Mouse (Mus musculus) erythroblast, embryonic 14.5 days (primary cell): ENCODE results near the gene Atl2. TPM values are rescaled to one million over a fixed set of nuclear protein-coding genes. Genes with fewer than 3 reads are reported as not detected.

ENCODE experiments used
- H3K27me3 ChIP-seq: 2 replicates; pipeline ENCODE4 v1.6.1; 2012; ENCODE audit warnings: inconsistent platforms; ENCODE audit not compliant: control insufficient read depth
- H3K36me3 ChIP-seq: 2 replicates; pipeline ENCODE4 v1.6.1; 2012; ENCODE audit warnings: mild to moderate bottlenecking, inconsistent platforms; ENCODE audit not compliant: control insufficient read depth
- H3K4me1 ChIP-seq: 2 replicates; pipeline ENCODE4 v1.6.1; 2012; ENCODE audit warnings: inconsistent platforms; ENCODE audit not compliant: control insufficient read depth
- H3K4me3 ChIP-seq: replicated peaks from 2 replicates; pipeline ENCODE3; 2012; ENCODE audit warnings: moderate library complexity, mild to moderate bottlenecking, inconsistent platforms
- H3K9me3 ChIP-seq: 2 replicates; pipeline ENCODE4 v1.6.1; 2012; ENCODE audit warnings: low read length, inconsistent platforms, mixed read lengths; ENCODE audit not compliant: control insufficient read depth
- GATA1 ChIP-seq: IDR thresholded peaks from 2 replicates; pipeline ENCODE4 v1.6.1; 2012; ENCODE audit warnings: low read length, inconsistent platforms, mixed read lengths
- TAL1 ChIP-seq: IDR thresholded peaks from 3 replicates; pipeline ENCODE4 v1.6.1; 2012; ENCODE audit warnings: low read length, inconsistent platforms, mixed read lengths
- polyA plus RNA-seq: library from polyadenylated mRNA; stranded (reverse); fragments of >175 nt; gene quantifications from 2 replicates; pipeline ENCODE4 v1.2.3, GENCODE M21; 2012

Atl2 gene
- polyA plus RNA-seq, 1 experiment: 0.49 TPM

DNA sequence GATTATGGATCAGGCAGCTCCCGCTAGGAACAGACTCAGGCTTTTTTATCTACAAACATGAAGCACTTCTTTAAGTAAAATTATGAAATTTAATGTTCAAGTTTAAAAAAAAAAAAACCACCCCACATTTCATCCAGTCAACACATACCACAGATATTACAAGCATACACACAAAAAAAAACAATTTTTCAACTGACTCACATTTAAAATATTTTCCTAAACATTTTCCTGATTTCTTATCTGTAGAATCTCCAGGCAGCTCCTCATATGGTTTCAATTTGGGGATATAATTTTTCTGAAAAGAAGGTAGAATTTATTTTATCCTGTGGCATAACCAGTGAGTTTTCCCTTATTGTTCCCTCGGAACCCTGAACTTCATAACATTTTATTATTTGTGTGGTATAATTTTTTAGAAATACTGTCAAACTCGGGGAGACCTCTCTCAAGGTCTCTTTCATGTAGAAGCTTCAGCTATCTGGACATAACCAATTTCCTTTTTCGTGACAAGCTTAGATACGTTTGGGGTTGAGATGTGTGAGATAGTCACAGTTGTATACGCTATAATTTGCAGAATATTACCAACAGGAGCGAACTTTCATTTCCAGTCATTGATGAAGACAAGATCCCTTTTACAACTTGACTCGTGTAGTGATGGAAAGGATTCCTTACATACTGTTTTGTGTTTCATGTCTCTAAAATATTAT lies 11.0 kb upstream of the Atl2 start:
- H3K4me1 ChIP-seq: peaks cover 13% of the 10 kb centered on the region
- H3K9me3 ChIP-seq: no peaks in the 10 kb centered on the region
- no peak overlapping the region for H3K4me3 ChIP-seq
- H3K36me3 ChIP-seq: no peaks in the 10 kb centered on the region
- no peaks in the 10 kb centered on the region for H3K27me3 ChIP-seq
- TF ChIP-seq GATA1 (no peak), TAL1 (no peak)

DNA sequence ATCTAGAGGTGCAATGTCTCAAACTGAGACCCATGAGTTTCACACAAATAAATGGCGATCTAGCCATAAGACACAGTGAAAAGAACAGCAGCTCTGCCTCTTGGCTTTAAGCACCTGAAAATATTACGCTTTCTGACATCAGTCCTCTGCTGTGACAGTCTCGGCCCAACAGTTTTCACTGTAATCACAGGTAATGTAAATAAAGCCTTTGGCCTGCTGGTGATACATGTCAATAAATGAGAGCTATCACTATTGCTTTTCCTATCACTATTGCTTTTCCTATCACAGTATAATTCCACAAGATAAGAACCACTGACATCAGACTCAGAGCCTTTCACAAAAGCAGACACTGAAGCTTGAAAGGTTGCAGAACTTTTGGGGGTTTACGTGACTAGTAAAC lies 8.7 kb upstream of the Atl2 start:
- TF ChIP-seq TAL1 (no peak), GATA1 (no peak)
- H3K4me1 ChIP-seq: no peaks in the 10 kb centered on the region
- H3K27me3 ChIP-seq: 0 out of 2 replicates have a peak, but pooled peaks cover 2% of the 10 kb centered on the region
- H3K36me3 ChIP-seq: no peaks in the 10 kb centered on the region
- H3K4me3 ChIP-seq: no peak overlapping the region
- H3K9me3 ChIP-seq: no peaks in the 10 kb centered on the region

DNA sequence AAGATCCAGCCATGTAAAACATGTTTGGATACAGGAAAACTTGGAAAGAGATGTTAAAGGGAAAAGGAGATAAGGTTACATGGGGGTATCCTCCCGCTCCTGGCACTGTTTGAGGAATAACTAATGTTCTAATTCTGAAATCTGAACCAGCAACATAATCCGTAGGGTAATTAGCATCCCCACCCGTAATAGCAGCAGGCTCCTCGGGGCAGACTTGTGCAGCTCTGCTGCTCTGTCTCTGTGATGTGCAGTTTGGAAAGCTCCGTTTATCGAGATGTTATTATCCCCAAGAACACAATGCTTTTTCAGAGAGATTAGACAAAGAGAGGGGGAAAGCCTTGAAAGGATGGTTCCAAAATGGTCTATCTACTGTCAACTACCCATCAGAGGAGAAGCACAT lies 5.3 kb upstream of the Atl2 start:
- TF ChIP-seq GATA1: no peak
- TF ChIP-seq TAL1: no peak
- peaks cover 14% of the 10 kb centered on the region for H3K4me1 ChIP-seq

DNA sequence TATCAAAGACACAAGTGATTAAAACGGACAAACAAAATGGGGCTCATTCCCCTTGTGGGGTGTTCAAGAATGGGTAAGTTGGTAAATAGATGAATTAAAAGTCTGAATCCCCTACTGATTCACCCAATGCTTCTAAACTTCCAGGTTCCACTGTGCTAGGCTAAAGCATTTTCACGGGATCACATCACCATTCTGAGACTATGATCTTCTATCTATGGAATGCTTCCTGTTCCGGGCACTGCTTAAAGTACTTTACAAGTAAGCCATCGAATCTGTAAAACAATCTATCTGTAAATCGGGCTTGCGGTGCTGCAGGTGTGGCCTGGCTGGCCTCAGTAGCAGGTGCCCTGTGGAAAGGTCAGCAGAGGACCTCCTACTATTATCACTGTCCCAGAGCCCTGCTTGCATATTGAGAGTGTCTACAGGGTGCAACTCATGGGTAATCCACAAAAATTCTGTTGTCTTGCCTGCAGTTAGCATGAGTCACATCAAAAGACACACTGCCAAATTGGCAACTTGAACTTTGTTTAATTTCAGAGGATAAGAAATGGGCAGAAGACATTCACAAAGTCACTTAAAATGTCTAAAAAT lies 2.3 kb upstream of the Atl2 start:
- TF ChIP-seq GATA1: no peak
- TF ChIP-seq TAL1: no peak
- Histone ChIP-seq H3K4me1 (peaks cover 32% of the 10 kb centered on the region), H3K9me3 (no peaks in the 10 kb centered on the region), H3K27me3 (peaks cover 33% of the 10 kb centered on the region), H3K36me3 (peaks cover 6% of the 10 kb centered on the region), H3K4me3 (no peak overlapping the region)

More for the DNA sequence above, 5.3 kb upstream of the Atl2 start:
- no peak overlapping the region for H3K4me3 ChIP-seq
- H3K9me3 ChIP-seq: no peaks in the 10 kb centered on the region
- no peaks in the 10 kb centered on the region for H3K36me3 ChIP-seq
- peaks cover 31% of the 10 kb centered on the region for H3K27me3 ChIP-seq

DNA sequence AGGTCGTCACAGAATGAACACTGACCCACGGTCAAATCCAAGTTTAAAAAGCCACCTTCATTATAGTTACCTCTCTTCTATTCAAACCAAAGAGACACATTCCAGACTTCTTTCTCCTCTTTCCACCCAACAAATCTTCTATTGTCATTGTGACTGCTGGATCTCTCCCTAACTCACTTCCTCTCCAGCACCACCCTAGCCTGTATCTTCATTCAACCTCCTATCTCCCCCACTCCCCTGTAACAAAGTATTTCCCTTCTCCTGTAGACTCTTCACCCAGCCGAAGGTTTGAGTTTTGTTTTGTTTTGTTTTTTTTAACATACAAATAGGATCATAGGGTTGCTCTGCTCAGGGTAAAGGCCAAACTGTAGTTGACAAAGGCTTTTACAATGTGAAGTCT lies 1.7 kb upstream of the Atl2 start:
- peaks cover 38% of the 10 kb centered on the region for H3K4me1 ChIP-seq
- no peak for TF ChIP-seq GATA1
- H3K36me3 ChIP-seq: peaks cover 9% of the 10 kb centered on the region
- H3K27me3 ChIP-seq: peaks cover 33% of the 10 kb centered on the region
- H3K4me3 ChIP-seq: no peak overlapping the region
- H3K9me3 ChIP-seq: no peaks in the 10 kb centered on the region

DNA sequence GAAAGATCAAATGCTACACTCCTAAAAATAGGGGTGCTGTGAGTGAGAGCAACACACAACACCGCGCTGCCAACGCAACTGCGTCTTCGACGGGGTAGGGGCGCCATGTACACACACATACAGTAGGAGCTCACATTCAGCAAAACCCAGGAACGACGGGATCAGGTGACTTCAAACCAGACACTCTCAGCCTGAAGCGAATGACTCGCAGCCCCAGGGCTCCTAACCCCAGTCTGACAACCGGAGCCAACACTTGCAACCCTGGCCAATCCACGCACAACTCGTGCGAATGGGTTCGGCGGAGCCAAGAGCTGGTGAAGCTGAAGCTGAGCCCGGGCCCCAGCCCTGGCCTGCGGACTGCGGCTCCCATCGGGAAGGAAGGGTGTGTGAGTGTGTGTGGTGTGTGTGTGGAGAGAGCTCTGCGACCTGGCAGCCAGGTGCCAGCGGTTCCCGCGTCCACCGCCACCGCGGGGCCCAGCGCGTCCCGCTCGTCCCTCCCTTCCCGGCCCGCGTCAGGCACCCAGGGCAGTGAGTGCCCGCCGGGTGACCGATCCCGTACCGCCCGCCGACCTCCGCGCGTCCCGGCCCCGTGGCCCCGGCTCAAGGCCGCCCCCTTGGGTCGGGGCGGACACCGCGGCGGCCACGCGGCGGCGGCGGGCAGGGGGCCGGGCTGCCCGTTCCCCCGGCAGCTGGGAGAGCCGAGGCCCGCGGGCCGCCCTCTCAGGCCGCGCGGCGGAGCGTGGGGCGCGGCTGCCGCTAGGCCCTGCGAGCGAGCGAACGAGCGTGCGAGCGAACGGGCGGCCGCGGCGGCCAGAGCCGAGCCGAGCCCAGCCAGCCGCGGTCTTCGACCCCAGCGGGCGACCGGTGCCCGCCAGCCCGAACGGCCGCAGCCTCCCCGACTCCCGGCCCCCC lies 696 bp downstream of the Atl2 start:
- H3K9me3 ChIP-seq: no peaks in the 10 kb centered on the region
- H3K4me3 ChIP-seq: peak overlapping the region; percentile 79
- TF ChIP-seq GATA1 (no peak), TAL1 (no peak)
- H3K36me3 ChIP-seq: peaks cover 30% of the 10 kb centered on the region
- peaks cover 59% of the 10 kb centered on the region for H3K4me1 ChIP-seq
- H3K27me3 ChIP-seq: peaks cover 31% of the 10 kb centered on the region

DNA sequence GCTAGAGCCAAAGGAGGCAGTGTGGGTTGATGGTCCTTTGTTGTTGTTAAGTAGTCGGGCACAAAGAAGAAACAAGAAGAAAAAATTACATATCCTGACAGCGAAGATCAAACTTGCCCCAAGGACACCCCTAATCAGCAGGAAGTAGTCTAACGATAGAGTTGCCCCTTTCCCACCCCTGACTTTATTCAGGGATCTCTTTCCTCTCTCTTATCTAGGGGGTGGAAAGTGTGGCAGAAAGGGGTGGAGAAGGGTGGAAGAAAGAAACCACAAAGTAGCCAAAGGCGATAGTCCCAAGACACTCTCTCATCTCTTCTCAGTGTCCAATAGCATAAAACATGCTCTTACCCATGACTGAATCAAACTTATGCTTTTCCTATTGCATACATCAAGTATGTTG lies 1.9 kb downstream of the Atl2 start:
- Histone ChIP-seq H3K4me3 (peak overlapping the region; percentile 79), H3K36me3 (peaks cover 33% of the 10 kb centered on the region), H3K4me1 (peaks cover 64% of the 10 kb centered on the region), H3K27me3 (peaks cover 30% of the 10 kb centered on the region), H3K9me3 (no peaks in the 10 kb centered on the region)
- TF ChIP-seq TAL1 (no peak), GATA1 (no peak)

DNA sequence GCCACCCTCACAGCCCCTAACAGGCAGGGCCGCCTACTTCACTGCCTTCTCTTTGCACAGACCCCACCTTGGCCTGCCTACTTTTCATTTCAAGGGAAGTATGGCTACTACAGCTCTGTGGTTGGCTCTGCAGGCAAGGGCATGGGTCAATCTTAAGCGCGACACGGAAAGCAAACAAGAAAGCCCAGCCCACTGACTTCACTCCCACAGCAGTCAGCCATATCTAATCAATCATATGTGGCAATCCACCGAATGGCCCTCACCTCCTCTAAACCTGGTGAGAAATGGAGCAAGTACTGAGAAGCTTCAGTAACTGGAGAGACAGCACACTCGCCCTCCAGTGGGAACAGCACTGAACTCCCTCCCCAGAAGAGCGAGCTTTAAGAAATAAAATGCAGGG lies 4.0 kb downstream of the Atl2 start:
- H3K4me3 ChIP-seq: peak overlapping the region; percentile 35
- H3K27me3 ChIP-seq: peaks cover 9% of the 10 kb centered on the region
- H3K36me3 ChIP-seq: peaks cover 38% of the 10 kb centered on the region
- no peaks in the 10 kb centered on the region for H3K9me3 ChIP-seq
- TF ChIP-seq TAL1: no peak
- no peak for TF ChIP-seq GATA1
- H3K4me1 ChIP-seq: peaks cover 61% of the 10 kb centered on the region

DNA sequence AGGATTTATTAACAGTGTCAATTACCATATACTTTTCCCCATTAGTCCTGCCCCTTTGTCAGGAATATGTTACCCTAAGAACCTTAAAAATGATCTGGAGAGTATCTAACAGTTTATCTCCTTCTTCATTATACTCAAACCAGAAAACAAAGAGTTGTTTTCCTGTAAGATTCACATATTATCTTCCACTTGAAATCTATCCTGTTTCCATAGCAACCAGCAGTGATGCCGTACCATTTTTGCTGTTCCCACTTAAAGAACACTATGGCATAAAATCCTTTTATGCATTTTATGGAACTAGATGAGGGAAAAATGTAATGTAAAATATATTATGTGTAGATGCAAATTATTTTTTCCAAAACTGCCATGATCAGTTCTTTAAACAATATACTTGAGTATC lies 8.0 kb downstream of the Atl2 start:
- Histone ChIP-seq H3K9me3 (no peaks in the 10 kb centered on the region), H3K36me3 (peaks cover 34% of the 10 kb centered on the region), H3K4me1 (peaks cover 37% of the 10 kb centered on the region), H3K27me3 (no peaks in the 10 kb centered on the region), H3K4me3 (no peak overlapping the region)
- TF ChIP-seq TAL1: no peak
- TF ChIP-seq GATA1: no peak
